Mouse (Mus musculus) embryo, embryonic 11 days (tissue): ENCODE results near the gene Rtel1.

ENCODE experiments used
- DNase-seq: peaks from one replicate; pipeline ENCODE4 v3.0.0-alpha.2; 2015

Rtel1 gene

DNA sequence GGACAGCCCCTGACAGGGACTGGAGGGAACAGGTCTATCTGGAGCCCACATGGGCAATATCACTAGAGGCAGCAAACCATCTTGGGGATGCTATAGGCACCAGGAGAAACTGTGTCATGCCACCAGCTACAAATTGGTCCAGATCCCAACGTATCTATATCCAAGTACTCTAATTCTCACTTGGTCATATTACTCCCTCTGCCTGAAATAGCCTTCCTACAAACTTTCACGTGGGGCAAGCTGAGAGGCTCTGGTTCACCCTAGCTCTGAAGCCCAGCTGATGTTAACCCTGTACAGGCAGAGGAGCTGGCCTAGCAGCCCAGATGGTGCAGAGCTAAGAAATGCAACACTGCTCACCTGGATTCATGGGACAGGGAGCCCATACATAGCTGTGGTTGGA, 72.0 kb downstream of the Rtel1 start:
- DNase-seq, result no peak

DNA sequence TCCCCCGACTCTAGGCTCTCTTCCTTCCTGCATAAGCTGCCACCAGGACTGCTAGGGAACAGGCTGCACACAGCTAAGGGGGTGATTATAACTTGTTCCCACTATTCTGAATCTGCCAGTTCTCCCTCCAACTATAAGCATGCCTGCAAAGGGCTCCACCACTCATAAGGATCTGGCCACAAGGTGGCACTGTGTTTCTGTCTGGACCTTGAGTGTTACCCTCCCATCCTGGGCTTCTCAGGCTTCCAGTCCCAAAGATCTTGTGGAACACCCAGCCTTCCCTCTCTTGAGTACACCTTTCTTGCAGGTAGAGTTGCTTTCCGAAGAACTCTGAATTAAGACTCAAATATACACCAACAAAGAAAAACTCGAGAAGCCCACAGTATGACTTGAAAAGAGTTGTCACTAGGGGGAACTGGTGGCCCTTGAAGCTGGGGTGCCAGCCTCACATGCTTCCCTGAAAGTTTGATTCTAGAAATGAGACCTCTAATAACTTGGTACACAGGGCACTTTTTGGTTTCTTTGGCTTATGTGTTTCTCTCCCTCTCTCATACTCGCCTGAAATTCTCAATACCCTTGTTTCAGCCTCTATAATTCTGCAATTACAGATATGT, 73.2 kb downstream of the Rtel1 start:
- DNase-seq, result peak; percentile 92

DNA sequence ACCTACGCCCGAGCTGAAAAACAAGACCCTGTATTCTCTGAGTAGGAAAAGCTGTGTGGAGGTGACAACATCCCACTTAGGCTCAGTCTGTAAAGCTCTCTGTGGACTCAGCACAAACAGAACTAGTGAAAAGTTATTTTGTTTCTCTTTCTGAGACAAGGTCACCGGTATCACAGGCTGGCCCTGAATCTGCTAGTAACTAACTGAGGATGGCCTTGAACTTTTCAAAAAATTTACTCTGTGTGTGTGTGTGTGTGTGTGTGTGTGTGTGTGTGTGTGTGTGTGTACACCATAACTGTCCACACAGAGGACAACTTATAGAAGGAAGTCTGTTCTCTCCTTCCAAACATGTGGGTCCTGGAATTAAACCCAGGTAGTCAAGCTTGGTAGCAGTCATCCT, 74.5 kb downstream of the Rtel1 start:
- no peak for DNase-seq

DNA sequence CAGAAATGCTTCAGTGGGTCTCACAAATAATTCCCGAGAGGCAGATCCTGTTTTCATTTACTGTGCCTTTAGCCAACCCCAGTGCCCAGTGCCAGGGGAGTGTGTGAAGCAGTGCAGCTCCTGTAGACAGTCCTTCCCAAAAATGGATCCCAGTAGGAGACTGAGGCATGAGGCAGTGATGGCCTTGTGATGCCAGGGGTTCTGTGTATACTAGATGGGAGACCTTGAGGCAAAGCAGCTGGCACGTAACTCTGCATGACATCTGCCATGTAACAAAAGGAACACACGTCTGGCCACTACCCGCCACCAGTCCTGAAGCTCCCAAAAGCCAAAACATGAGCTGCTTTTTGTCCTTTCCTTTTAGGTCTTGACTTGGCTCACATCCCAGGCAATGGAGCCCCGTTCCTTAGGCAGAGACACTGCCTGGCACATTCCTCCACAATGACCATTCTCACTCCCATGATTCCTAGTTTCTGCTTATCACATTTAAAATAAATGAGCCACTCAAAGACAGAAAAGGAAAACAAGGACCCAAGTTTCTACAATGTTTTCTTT, 77.7 kb downstream of the Rtel1 start:
- no peak for DNase-seq

DNA sequence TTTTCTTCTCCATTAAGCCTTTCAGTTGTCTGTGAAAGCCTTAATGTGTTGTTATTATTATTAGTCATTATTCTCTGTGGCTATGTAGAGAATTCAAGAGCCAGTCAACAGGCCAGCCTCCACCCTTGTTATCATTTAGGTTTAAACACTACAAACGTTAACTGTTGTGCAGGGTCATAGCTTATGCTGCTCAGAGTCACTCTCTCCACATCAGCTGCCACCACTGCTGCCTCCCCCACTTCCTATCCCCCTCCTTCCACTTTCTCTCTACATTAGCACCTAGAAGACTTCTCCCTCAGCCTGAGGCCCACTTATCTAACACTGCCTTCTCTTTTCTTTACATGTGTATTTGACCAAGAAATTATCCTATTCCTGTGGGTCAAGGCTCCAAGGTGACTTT, 82.0 kb downstream of the Rtel1 start:
- DNase-seq, result no peak

DNA sequence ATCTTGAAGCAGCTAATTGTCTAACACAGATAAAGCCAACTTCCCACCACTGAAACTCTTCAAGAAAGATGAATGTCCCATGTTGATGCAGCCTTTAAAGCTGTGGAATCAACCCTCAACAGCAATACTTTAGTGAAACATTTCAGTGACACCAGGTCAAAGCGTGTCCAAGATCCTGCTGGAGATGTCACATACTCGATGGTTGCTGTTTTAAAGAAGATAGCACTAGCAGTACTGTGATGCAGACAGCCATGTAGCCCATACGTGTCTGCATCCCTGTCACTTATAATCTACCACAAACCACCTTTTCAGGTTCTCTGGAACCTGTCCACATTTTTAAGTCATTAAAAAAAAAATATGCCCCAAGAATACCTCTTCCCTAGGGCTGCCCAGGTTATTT, 84.2 kb downstream of the Rtel1 start:
- no peak for DNase-seq
